Mouse (Mus musculus) left cerebral cortex, adult 9 months (tissue): ENCODE measurements around the gene Agl.

ENCODE experiments used
- DNase-seq, 2 experiments: peaks; one replicate each; pipeline ENCODE4 v3.0.0; 2022; ENCODE audit warnings: low spot score in 2 of 2

Agl gene

DNA sequence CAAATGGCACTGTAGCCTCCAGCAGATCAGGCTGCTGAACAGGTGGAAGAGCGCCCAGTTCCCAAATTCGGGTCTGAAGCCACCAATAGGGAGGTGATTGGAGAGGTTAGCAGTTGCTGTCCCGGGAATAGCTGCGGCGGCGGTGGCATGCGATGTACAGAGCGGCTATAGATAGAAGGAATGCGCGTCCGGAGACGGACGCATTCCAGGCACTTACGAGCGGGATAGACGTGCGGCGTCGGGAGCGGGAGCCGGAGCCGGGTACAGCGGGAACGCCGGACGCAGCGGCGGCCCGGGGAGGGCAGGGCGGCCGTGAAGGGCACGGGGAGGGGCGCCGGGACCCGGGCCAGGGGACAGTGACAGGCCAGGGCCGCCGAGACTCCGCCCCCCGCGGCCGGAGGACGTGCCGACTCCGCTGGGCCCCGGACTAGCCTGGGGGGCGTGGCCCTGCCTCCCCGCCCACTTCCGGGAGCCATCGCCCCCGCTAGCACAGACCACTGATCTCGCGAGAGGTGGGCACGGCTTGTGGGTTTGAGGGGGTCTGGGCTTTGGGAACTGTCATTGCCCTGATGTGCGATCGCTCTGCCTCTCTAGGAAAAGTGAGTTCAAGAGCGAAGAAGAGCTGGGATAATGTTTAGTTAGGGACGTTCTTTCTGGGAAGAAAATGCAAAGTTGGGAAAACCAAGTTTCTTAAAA, at the start of gene Agl:
Agl (minus strand) TSS at position 356 of the 696 bp plus-strand sequence.
- DNase-seq: peak; percentile 79 to 90

DNA sequence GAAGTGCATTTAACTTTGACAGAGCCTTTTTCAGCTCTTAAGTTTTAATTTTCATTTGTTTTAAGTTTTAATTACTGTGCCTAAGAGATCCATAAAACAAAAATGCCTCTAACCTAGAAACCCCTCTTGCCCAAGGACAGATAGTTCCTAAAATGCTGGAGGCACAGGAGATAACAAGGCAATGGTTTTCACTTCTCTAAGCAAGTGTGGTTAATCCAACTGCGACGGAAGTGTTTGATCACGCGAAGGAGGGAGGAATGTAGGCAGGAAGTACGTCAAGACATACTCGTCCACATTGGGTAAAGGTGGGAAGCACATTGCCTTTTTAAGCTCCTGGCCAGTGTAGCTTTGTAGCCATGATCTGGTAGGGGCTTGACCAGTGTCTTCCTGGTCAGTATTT, 49.6 kb upstream of the Agl start:
- DNase-seq: no peak

DNA sequence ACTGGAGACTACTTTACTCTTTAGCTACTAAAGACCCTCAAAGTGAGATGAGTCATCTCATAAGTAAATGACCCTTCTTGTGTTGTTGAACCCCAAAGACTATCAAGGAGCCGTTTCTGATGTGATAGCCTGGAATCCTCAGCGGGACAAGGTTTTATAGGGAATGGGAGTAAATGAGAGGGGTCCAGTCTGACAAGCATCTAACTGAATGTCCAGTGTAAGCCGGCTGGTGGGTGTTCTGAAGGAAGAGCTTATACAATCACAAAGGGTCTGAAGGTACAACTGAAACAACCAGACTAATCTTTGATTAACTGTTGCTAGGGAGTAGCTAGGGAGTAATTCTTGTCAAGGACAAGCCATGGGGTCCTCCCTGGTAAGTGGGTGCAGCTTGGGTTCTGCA, 44.5 kb upstream of the Agl start:
- no peak for DNase-seq

DNA sequence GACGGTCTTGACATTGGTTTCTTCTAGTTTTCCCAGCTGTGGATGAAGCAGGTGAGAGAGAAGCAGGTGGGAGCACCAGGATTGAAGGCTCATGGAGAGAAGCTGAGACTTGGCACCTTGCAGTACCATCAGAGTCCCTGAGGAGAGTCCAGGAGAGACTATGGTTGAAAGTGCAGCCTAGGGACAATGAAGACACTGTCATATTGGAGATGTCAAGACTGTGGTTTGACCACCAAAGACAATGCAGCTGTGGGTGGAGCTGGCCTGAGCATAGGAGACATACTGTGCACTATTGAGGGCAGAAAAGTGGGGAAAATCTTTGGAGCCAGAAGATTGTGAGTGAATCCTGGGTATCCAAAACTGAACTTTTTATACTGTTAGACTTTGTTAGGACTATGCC, 42.4 kb upstream of the Agl start:
- DNase-seq: no peak

DNA sequence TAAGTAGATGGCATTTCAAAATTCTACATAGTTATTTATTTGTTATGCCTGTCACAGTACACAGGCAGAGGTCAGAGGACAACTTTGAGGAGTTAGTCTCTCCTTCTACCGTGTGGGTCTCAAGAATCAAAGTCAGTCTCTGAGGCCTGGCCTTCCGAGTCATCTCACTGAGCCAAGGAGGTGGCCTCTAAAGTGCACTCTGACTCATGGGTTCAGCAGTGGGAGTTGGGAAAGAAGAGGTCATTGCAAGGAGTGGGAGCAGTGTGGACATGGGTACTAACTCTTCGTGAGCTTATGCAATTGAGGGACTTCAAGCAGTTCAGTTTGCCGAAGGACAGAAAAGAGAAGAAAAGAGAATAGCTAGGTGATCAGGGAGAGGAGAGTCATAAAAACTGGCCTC, 41.0 kb upstream of the Agl start:
- no peak for DNase-seq

DNA sequence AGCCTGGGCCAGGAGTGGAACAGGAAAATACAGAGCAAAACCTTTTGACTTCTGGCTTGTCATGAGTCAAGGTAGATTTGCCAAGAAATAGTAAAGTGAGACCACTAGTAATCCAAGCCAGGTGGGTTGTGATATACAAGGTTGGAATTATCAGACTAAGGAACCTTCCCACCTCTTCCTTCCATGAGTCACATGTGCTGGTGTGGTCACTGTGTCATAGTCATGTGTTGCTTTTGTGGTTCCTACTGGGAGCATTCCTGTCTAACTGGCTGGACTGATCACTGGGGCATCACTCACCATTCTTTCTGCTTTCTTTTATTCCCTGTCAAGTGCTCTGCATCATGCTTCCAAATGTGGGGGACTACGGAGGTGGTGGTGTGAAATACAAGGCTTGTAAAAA, 40.1 kb upstream of the Agl start:
- no peak for DNase-seq

DNA sequence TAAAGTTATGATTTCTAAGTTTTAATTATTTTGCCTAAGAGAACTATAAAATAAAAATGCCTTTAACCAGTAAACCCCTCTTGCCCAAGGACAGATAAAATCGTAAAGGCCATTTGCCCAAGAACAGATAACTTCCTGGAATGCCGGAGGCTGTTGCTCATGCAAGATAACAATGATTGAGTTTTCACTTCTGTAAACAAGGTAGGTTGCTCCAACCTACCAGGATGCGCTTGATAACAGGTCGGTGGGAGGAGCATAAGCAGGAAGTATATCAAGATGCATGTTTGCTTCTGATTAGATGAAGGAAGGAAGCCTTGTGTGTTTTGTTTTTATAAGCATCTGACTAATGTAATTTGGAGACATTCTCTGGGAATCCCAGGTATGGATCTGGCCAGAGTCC, 38.1 kb upstream of the Agl start:
- no peak for DNase-seq

DNA sequence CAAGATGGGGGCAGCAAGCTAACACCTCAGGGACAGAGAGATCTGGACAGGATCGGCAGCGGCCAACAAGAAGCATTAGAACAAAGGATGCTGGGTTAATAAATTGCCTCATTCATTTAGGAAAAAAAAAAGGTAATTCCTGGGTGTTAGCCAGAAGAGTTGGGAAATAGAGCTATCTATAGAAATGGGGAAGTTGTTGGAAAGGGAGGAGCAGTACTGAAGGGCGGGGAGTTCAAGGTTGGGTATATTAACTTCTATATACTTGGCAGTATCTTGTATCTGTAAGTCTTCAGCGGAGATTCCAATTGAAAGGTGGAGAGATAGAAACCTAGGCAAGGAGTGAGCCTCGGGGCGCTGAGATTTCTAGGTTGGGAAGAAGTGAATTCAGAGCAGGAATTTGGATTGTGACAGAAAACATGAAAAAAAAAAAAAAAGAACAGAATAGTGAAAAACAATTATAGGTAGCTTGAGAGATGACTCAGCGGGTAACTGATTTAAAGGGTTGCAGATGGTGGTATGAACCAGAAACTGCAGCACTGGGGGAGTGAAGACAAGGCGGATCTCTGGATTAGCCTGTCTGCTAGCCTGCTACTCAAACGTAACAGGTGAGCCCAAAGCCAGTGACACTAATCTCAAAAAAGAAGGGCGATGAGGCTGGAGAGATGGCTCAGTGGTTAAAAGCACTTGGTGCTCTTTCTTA, 37.1 kb upstream of the Agl start:
- no peak for DNase-seq

DNA sequence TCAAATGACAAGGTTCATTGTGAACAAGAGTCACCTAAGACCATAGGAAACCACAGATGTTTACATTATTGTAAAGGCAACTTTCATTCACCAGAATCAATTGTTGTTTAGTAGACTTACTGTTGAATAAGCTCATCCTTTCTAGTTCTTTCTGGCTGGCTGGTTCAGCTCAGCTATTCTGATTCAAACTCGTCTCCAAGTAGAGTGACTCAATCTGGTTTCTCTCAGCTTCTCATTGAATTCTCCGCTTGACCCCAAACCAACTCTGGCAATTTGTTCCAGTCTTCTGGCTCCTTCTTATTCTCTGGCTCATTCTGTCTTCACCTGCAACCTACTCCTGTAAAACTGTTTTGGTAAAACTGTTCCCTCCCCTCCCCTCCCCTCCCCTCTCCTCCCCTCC, 33.3 kb upstream of the Agl start:
- no peak for DNase-seq

DNA sequence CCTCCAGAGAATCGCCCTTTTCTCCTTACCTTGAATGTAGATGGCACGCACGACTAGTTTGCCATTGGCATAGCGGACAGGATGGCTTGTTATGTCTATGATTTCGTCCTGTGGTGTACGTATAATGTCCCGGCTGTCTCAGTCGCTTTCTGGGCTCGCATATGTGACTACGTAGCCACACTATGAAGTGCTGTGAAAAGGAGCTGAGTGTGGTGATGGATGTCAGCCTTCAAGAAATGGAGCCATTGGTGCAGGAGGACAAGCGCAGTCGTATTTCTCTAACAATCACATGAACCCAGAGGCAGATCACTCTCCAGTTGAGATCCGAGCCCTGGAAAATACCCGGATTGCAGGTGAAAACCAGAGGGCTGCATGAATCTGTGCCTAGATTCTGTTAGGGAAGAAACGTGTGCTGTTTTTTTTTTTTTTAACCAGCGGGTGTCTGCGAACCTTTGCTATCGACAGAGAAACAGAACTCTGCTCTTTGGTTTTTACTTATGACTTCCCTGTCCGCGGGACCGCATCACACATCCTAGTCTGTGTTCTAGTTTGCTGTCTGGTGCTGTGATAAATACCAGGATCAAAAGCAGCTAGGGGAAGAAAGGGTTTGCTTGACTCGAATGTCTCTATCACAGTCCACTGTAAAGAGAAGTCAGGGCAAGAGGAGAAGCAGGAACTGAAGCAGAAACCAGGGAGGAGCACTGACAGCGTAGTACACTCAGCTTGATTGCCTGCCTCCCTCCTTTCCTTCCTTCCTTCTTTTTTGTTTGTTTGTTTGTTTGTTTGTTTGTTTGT, 28.9 kb upstream of the Agl start:
- no peak for DNase-seq

DNA sequence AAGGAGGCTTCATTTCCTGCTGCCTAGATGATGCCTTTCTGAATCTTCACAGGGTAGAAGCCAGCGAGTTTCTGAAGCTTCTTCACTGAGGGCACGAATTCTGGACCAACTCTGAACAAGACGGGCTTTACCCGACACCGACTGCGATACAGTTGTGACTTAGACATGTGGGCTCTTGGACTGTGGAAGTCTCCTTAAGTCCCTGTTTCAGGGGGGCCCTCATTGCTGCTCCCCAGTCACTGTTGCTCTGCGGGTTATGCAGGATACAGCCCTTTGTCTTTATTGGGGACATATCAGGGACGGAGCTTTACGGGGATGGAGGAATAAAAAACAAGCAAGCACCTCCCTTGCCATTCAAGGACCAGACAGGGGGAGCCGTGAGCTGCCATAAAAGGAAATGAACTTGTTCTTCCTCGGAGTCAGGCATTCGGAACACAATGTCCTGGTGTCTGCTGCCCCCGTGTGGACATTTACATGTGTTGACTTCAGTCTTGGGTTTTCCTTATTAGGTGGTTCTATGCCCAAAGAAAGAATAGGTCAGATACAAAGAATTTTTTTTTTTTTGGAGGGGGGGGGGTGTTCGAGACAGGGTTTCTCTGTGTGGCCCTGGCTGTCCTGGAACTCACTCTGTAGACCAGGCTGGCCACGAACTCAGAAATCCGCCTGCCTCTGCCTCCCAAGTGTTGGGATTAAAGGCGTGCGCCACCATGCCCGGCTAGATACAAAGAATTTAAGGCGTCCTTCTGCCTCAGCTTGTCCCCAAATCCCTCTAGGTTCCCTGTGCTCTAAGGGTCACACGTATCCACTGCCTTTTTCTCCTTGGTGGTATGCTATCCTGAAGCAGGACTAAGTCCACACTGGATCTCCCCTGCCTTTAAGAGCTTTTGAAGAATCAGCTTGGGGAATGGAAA, 28.1 kb upstream of the Agl start:
- peak; percentile 62 to 95 for DNase-seq

DNA sequence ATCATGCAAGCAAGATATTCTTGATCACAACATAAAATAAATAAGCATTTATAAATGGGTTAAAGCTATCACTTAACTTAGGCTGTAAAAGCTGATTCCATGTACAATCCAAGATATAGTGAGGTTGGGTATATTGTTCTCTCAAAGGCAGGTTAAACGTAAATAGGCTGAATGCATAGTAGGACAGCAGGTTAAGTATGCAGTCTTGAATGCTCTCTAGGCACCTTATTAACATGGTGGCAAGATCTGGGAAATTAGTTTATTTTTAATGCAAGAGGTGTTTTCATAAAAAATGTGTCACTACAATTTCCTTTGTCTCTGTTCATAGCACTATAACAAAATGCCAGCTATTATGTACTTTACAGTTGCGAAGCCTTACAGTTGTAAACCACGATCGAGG, 27.4 kb upstream of the Agl start:
- no peak for DNase-seq

DNA sequence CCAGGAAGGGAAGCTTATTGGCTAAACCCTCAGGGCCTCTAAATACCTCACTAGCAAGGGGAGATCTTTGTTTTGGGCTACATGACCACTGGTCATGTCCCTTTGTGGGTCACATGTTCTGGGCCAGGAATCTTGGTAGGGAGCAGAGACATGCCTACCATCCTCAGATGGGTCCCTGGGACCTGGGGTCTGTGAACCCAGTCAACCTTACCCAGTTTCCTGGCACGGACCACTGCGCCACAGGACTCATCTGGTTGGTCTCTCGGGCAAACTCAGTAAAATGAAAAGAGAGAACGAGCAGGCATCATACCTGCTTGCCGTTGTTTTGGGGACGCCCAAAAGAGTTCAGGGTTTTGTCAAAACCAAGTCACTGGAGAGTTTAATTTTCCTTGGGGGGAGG, 26.3 kb upstream of the Agl start:
- no peak for DNase-seq

DNA sequence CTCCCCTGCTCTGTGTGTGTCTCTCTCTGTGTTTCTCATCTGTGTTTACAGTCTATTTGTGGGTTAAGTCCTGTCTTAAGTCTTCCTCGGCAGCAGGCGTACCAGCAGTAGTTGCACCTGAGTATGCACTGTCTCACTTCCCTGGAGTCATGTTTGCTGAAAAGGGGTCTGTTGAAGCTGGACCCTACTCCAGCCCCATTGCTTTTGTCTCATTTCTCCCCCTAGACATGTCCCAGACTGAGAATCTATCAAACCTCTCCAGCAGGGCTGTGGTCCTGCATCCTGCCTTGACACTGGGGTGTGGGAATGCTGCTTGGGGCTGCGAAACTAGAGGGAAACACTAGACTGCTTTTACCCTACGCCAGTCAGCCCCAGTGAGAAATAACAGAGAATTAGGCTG, 25.5 kb upstream of the Agl start:
- DNase-seq: no peak

DNA sequence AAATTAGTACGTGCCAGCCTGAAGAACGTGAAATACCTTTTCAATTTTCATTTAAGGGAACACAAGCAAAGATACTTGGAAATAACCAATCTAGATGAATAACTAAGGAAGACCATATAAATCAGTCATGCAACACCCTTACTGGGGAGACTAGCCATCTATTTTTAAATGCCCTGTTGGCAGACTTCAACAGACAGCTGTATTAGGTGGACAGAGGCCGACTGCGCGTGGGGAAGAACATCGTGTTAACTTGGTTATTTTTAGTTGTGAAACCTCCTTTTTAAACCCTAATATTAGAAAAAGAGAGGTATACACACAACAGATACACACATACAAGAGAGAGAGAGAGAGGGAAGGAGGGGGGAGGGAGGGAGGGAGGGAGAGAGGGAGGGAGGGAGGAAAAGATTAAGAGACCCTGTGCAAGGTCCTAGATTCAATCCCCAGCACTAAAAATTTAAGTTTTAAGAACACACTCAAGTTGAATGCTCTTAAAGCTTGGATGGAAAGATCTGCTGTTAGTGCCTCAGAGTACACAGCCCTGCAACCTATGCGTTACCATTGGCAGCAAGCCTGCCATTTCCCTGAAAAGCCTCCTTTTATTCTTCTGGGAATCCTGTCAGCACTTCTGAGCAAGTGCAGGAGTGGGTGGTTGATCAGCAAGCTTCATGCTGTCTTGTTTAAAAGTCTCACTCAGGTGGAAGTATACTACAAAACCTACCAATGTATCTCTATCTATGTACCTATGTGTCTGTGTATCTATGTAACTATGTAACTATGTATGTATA, 24.8 kb upstream of the Agl start:
- DNase-seq: no peak

DNA sequence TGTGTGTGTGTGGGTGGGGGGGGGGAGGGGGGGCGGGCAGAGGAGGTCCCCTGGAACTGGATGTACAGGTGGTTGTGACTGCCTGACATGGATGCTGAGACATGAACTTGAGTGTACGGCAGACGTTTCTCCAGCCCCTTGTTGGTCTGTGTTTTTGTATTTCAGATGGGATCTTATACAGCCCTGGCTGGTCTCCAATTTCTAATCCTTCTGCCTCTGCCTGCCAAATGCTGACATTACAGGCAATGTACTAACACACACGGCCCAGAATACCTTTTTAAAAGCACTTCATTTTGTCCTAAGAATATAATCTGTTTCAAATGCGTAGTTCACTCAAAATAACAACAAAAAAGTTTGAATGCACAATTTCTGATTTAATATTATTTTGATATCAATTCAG, 23.4 kb upstream of the Agl start:
- DNase-seq: no peak

DNA sequence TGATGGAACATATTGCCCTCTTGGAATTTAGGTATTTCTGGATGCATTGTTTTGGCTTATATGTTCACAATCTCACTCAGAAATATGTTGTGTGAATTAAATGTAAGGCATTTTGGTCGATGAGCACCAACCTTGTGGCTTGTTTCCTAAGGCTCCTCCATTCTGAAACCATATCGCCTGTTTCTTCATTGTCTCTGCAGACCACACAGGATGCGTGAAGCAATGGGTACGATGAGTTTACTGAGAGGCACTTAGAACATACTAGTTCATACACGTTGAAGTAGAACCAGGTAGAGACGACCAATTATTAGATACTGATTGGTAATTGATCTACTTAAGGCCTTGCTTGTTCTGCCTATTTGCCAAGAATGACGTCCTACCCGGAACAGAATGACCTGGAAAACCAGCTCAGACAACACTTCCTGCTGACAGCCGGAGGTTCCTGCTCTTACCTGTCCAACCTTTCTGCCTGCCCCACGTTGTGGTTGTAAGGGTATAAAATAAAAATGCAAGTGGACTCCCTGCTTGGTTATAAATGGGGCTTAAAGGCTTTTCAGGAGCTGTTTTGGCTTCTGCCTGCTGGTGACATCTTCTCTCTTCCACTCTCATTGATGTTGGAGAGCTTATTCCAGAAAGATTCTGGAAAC, 21.4 kb upstream of the Agl start:
- no peak for DNase-seq

DNA sequence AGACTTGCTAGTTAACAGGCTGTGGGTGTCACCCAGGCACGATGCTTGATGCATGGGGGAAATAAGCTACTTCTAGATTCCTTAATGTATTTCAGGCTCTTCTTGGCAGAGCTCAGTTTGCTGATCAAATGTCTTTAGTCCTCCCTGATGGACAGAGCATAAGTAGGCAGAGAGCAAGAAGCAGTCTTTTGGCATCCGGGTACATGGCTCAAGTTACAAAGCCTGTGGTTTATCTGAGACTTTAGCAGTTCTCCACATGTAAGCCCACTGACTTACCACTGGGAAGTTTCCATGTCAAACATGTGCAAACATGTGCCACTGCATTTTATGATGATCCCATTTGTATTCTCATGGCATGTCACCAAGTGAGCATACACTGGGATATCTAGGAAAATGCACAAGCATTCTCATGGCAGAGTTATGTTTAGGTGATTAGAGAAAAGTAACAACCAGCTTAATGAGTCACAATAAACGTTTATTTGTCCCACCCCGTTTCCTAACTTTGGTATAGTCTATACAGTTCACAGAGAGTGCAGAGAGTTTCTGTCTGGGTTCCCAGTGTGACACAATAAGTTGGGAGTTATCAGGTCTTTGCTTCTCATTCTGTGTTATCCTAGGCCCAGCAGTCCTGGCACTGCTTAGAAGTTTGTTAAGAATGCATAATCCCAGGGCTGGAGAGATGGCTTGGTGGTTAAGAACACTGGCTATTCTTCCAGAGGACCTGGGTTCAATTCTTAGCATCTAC, 18.7 kb upstream of the Agl start:
- DNase-seq: no peak

DNA sequence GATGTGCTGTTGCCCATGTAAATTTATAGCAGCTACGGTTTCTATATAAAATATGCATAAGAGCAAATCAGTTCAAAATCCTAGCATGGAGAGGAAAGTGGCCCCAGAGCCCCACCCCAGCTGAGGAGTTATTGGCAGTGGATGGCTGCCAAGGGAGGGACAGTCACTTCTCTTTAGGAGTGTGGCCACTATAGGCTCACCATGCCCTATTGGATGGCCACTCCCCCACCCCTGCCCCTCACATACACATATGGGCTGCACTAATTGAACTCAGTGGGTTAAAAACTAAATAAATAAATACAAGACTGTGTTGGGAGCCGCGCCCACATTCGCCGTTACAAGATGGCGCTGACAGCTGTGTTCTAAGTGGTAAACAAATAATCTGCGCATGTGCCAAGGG, 9.3 kb upstream of the Agl start:
- no peak for DNase-seq

DNA sequence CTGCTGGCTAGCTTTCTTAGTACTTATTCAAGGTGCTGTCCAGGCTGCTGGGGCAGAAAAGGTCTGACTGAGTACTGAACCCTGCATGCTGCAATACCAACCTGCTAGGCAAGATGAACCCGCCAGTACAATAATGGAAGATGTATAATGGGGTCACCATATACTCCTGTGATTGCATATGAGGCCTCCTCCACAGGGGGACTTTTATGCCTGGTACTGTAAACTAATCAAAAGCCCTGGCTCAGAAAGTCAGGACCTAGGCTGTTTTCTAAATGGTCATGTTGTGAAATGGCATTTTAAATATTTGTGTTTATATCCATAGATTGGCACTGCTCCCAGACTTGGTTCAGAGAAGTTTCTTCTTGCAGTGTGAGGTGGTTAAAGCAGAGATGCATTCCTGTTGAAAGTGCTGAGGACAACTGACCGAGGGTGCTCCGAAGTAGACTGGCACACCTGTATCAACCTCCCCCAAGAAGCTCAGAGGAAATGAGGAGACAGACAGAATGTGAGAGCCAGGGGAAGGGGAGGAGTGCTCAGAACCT, 8.8 kb upstream of the Agl start:
- no peak for DNase-seq
